In genomic region chr3:52163990-52164389, GRCm38 (mm10) we compare ENCODE assay signal across 15 mouse cellular contexts. TPM values are rescaled to one million over a fixed set of nuclear protein-coding genes. Genes with fewer than 3 reads are reported as not detected.
DNase-seq lines count a peak whose midpoint lies in the region; ATAC-seq lines count a peak whose summit lies in the region.
"Had no signal": no experiment of that assay in that cellular context is flagged by ENCODE, and none has a peak within 500 bp of the region (broad histone marks: within the 10 kb centered on the region; RNA-seq: fewer than 3 reads in every experiment).

No protein-coding gene starts in this region.

- H3K36me3 ChIP-seq in kidney, embryonic 14.5 days (ENCODE audit: control insufficient read depth, insufficient read depth, low read length): no peaks in the 10 kb centered on the region
- H3K36me3 ChIP-seq in embryonic facial prominence, embryonic 14.5 days (ENCODE audit: control insufficient read depth, insufficient read depth, low read length): no peaks in the 10 kb centered on the region
- no peaks in the 10 kb centered on the region for H3K36me3 ChIP-seq in neural tube, embryonic 12.5 days
- no peaks in the 10 kb centered on the region for H3K36me3 ChIP-seq in liver, embryonic 11.5 days (ENCODE audit: control insufficient read depth, insufficient read depth, low read length)
- H3K36me3 ChIP-seq: heart, embryonic 15.5 days; midbrain, embryonic 12.5 days had no signal

- H3K27me3 ChIP-seq in kidney, embryonic 14.5 days (ENCODE audit: control insufficient read depth, insufficient read depth, low read length): no peaks in the 10 kb centered on the region
- no peaks in the 10 kb centered on the region for H3K27me3 ChIP-seq in embryonic facial prominence, embryonic 14.5 days (replicated peaks; ENCODE audit: control insufficient read depth, insufficient read depth, low read length)
- H3K27me3 ChIP-seq in neural tube, embryonic 12.5 days (replicated peaks): no peaks in the 10 kb centered on the region
- H3K27me3 ChIP-seq in liver, embryonic 11.5 days (replicated peaks; ENCODE audit: control insufficient read depth, insufficient read depth, low read length): no peaks in the 10 kb centered on the region
- H3K27me3 ChIP-seq: heart, embryonic 15.5 days; midbrain, embryonic 12.5 days had no signal

- DNase-seq in kidney, adult 9 months: no peak
- peak; percentile 24 for DNase-seq in lung, postnatal 10 days
- DNase-seq in lung, postnatal 4 days: no peak
- DNase-seq in embryonic facial prominence, embryonic 14.5 days (ENCODE audit: low spot score): peak; percentile 22
- DNase-seq in liver, embryonic 11.5 days (ENCODE audit: low spot score): no peak
- DNase-seq: cerebellum, adult 11 months; retina, postnatal 1 day; thymus, postnatal 25 days had no signal

- H3K9ac ChIP-seq in kidney, embryonic 14.5 days (ENCODE audit: low read depth, low read length): 0 out of 2 replicates have a peak overlapping the region, but pooled peaks have one; percentile 34
- peak overlapping the region; percentile 50 for H3K9ac ChIP-seq in embryonic facial prominence, embryonic 14.5 days (ENCODE audit: low read depth, low read length)
- H3K9ac ChIP-seq in neural tube, embryonic 12.5 days: no peak overlapping the region
- no peak overlapping the region for H3K9ac ChIP-seq in liver, embryonic 11.5 days (ENCODE audit: low read depth, low read length)
- H3K9ac ChIP-seq: heart, embryonic 15.5 days; midbrain, embryonic 12.5 days had no signal

- H3K4me3 ChIP-seq in kidney, embryonic 14.5 days (ENCODE audit: low read length): no peak overlapping the region
- H3K4me3 ChIP-seq in embryonic facial prominence, embryonic 14.5 days (ENCODE audit: low read depth, low read length): no peak overlapping the region
- H3K4me3 ChIP-seq in neural tube, embryonic 12.5 days: no peak overlapping the region
- H3K4me3 ChIP-seq in liver, embryonic 11.5 days (ENCODE audit: low read depth, low read length): no peak overlapping the region
- H3K4me3 ChIP-seq: heart, embryonic 15.5 days; midbrain, embryonic 12.5 days had no signal

- H3K4me2 ChIP-seq in kidney, embryonic 14.5 days (replicated peaks; ENCODE audit: low read depth, low read length): no peak overlapping the region; the same call in 1 of the 2 replicates
- H3K4me2 ChIP-seq in embryonic facial prominence, embryonic 14.5 days (ENCODE audit: low read depth, low read length): peak overlapping the region; percentile 41
- peak overlapping the region; percentile 41 for H3K4me2 ChIP-seq in neural tube, embryonic 12.5 days (replicated peaks)
- H3K4me2 ChIP-seq in liver, embryonic 11.5 days: no peak overlapping the region
- H3K4me2 ChIP-seq: heart, embryonic 15.5 days; midbrain, embryonic 12.5 days had no signal

- no peak overlapping the region for H3K27ac ChIP-seq in kidney, embryonic 14.5 days (ENCODE audit: low read depth, low read length)
- H3K27ac ChIP-seq in embryonic facial prominence, embryonic 14.5 days (replicated peaks; ENCODE audit: low read depth, low read length): no peak overlapping the region; the same call in 1 of the 2 replicates
- H3K27ac ChIP-seq in neural tube, embryonic 12.5 days: no peak overlapping the region
- H3K27ac ChIP-seq in liver, embryonic 11.5 days (ENCODE audit: low read depth, low read length): no peak overlapping the region
- H3K27ac ChIP-seq: heart, embryonic 15.5 days; hindbrain, postnatal 0 days; midbrain, embryonic 12.5 days had no signal

- WGBS in kidney, embryonic 14.5 days: 45% methylated on average over 16 of the region's 16 CpGs
- WGBS in embryonic facial prominence, embryonic 14.5 days: 63% methylated on average over 16 of the region's 16 CpGs
- 51% methylated on average over 16 of the region's 16 CpGs for WGBS in neural tube, embryonic 12.5 days
- 78% methylated on average over 16 of the region's 16 CpGs for WGBS in liver, embryonic 11.5 days

- H3K9me3 ChIP-seq in kidney, embryonic 14.5 days (ENCODE audit: control insufficient read depth, low read length): no peaks in the 10 kb centered on the region
- no peaks in the 10 kb centered on the region for H3K9me3 ChIP-seq in embryonic facial prominence, embryonic 14.5 days (ENCODE audit: control insufficient read depth, low read length)
- H3K9me3 ChIP-seq in neural tube, embryonic 12.5 days: no peaks in the 10 kb centered on the region
- no peaks in the 10 kb centered on the region for H3K9me3 ChIP-seq in liver, embryonic 11.5 days (ENCODE audit: control insufficient read depth, low read length)
- H3K9me3 ChIP-seq: heart, embryonic 15.5 days; midbrain, embryonic 12.5 days had no signal

- peaks cover 6% of the 10 kb centered on the region; the same call in 1 of the 2 replicates for H3K4me1 ChIP-seq in kidney, embryonic 14.5 days (ENCODE audit: control insufficient read depth, insufficient read depth, low read length)
- no peaks in the 10 kb centered on the region for H3K4me1 ChIP-seq in embryonic facial prominence, embryonic 14.5 days (ENCODE audit: control insufficient read depth, insufficient read depth, low read length)
- H3K4me1 ChIP-seq in neural tube, embryonic 12.5 days: peaks cover 3% of the 10 kb centered on the region
- no peaks in the 10 kb centered on the region for H3K4me1 ChIP-seq in liver, embryonic 11.5 days (replicated peaks; ENCODE audit: control insufficient read depth, insufficient read depth, low read length)
- H3K4me1 ChIP-seq: midbrain, embryonic 12.5 days had no signal

- peak; percentile 71 for ATAC-seq in kidney, embryonic 14.5 days (ENCODE audit: low FRiP score, low TSS enrichment)
- ATAC-seq in embryonic facial prominence, embryonic 14.5 days (ENCODE audit: low read depth): no peak; the same call in 1 of the 2 replicates
- ATAC-seq in neural tube, embryonic 12.5 days (ENCODE audit: low FRiP score, low read depth): peak; percentile 56; the same call in 1 of the 2 replicates
- ATAC-seq in erythroblast, adult 5-6 weeks (replicated peaks; ENCODE audit: low FRiP score, poor library complexity, severe bottlenecking): no peak
- ATAC-seq in liver, embryonic 11.5 days (replicated peaks; ENCODE audit: low FRiP score): no peak
- ATAC-seq: CD4-positive, CD25-positive, alpha-beta regulatory T cell, adult 4 months; hindbrain, postnatal 0 days had no signal

RNA-seq across cellular contexts. Expression of gene Maml3, which starts 59.1 kb away (rescaled TPM):
- polyA plus RNA-seq in kidney, embryonic 14.5 days (2014; fragmentation: Nextera tagmentation; extraction: Ambion mirVana): 8.4 and 9.4 TPM in 2 replicates
- polyA plus RNA-seq in embryonic facial prominence, embryonic 14.5 days (2014; fragmentation: Nextera tagmentation; extraction: Ambion mirVana): 4.8 and 5.1 TPM in 2 replicates
- polyA plus RNA-seq in neural tube, embryonic 12.5 days (2016; fragmentation: Nextera tagmentation; extraction: Ambion mirVana): 9.2 and 9.4 TPM in 2 replicates
- total RNA-seq in erythroblast, adult 5-6 weeks (2015; ENCODE audit: low replicate concordance): 1.7 and 3.3 TPM in 2 replicates
- total RNA-seq in erythroblast, adult 5-6 weeks (2017; ENCODE audit: low replicate concordance): 0.84 and 1.3 TPM in 2 replicates
- 2.9 and 3.1 TPM in 2 replicates for polyA plus RNA-seq in liver, embryonic 11.5 days (2014; fragmentation: Nextera tagmentation; extraction: Ambion mirVana)

Comparison
In these comparisons a context has a peak if more than half of its experiments do, and no peak if none do; other contexts are left out.
1. DNase-seq: peak in lung, postnatal 10 days (single experiment) and embryonic facial prominence, embryonic 14.5 days (single experiment); none in kidney, adult 9 months (single experiment), lung, postnatal 4 days (0 of 2) and liver, embryonic 11.5 days (single experiment).
2. ATAC-seq: peak in kidney, embryonic 14.5 days (single experiment) and neural tube, embryonic 12.5 days (single experiment); none in embryonic facial prominence, embryonic 14.5 days (single experiment), erythroblast, adult 5-6 weeks (single experiment) and liver, embryonic 11.5 days (single experiment).
3. H3K4me2 ChIP-seq: peak in embryonic facial prominence, embryonic 14.5 days (single experiment) and neural tube, embryonic 12.5 days (single experiment); none in kidney, embryonic 14.5 days (single experiment) and liver, embryonic 11.5 days (single experiment).
4. H3K9ac ChIP-seq: peak in kidney, embryonic 14.5 days (single experiment) and embryonic facial prominence, embryonic 14.5 days (single experiment); none in neural tube, embryonic 12.5 days (single experiment) and liver, embryonic 11.5 days (single experiment).